Mouse (Mus musculus) lung, adult 2 months (tissue): ENCODE data around the gene Plppr2.

Source experiments
- CTCF ChIP-seq: fragments of 200-500 bp; IDR thresholded peaks from 2 replicates; pipeline ENCODE4 v1.5.1; 2011; ENCODE audit warnings: mild to moderate bottlenecking, low read length, control low read depth; ENCODE audit not compliant: insufficient read depth
- POLR2A ChIP-seq: fragments of 200-500 bp; IDR thresholded peaks from 2 replicates; pipeline ENCODE4 v1.6.1; 2011; ENCODE audit warnings: low read depth, mild to moderate bottlenecking, control low read depth, low read length, borderline replicate concordance; ENCODE audit errors: extremely low read depth

DNA sequence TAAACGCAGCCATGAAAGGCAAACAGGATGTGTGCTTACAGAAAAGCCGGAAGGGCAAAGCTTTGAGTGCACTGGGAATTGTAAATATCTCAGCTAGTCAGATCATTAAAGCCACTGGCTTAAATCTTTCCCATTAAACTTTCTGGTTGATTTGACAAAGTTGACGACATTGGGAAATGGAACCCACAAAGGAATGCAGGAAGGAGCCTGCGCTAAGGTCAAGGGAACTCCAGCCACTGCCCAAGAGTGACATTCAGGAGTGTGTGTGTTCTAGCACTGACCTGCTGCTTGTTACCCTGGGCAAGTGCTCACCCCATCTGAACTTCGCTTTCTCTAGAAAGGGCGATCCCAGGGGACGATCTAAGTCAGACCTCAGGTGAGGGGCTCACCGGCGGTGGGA lies 23.3 kb downstream of the Plppr2 start:
- TF ChIP-seq POLR2A (no peak), CTCF (no peak)
